17 mouse cellular contexts compared by ENCODE assay signal in genomic region chr12:40239161-40239560, GRCm38 (mm10). TPM values are rescaled to one million over a fixed set of nuclear protein-coding genes. Genes with fewer than 3 reads are reported as not detected.
"Had no signal": no experiment of that assay in that cellular context is flagged by ENCODE, and none has a peak within 500 bp of the region (broad histone marks: within the 10 kb centered on the region; RNA-seq: fewer than 3 reads in every experiment).

No protein-coding gene starts in this region.

- H3K9ac ChIP-seq: limb, embryonic 12.5 days; liver, embryonic 13.5 days; liver, postnatal 0 days; midbrain, embryonic 12.5 days; neural tube, embryonic 15.5 days had no signal

- H3K4me3 ChIP-seq: layer of hippocampus, adult 2 months; limb, embryonic 12.5 days; liver, embryonic 13.5 days; megakaryocyte, embryonic 14.5 days; midbrain, embryonic 12.5 days; neural tube, embryonic 15.5 days had no signal

- H3K27me3 ChIP-seq: limb, embryonic 12.5 days; liver, embryonic 13.5 days; megakaryocyte, embryonic 14.5 days; midbrain, embryonic 12.5 days; neural tube, embryonic 15.5 days had no signal

- DNase-seq: kidney, adult 18-20 months; kidney, postnatal 10 days; kidney, postnatal 4 days; liver; liver, embryonic 13.5 days; liver, postnatal 0 days; right cerebral cortex, adult 18-20 months; right cerebral cortex, postnatal 25 days had no signal

- H3K36me3 ChIP-seq: limb, embryonic 12.5 days; liver, embryonic 13.5 days; midbrain, embryonic 12.5 days; neural tube, embryonic 15.5 days had no signal

- H3K4me2 ChIP-seq: limb, embryonic 12.5 days; liver, embryonic 13.5 days; midbrain, embryonic 12.5 days; neural tube, embryonic 15.5 days had no signal

- H3K27ac ChIP-seq: layer of hippocampus, adult 2 months; limb, embryonic 12.5 days; liver, embryonic 13.5 days; macrophage; midbrain, embryonic 12.5 days; neural tube, embryonic 15.5 days had no signal

- H3K4me1 ChIP-seq: liver, embryonic 13.5 days had no signal

RNA-seq across cellular contexts. Expression of gene Lsmem1, which starts 39.9 kb away (rescaled TPM):
- total RNA-seq: midbrain, postnatal 0 days had no signal
- polyA plus RNA-seq: kidney, embryonic 14.5 days; liver, postnatal 0 days; macrophage; midbrain, embryonic 12.5 days; midbrain, postnatal 0 days; small intestine, adult 2 months had no signal
